Mouse (Mus musculus) CH12.LX (cell line): ENCODE data around the gene BC005624.

ENCODE experiments used
- CTCF ChIP-seq, 2 experiments: IDR thresholded peaks in 1 of 2; conservative IDR thresholded peaks in 1 of 2; 2 replicates each; pipeline ENCODE4 v1.5.1; 2011 to 2012; ENCODE audit warnings: low read depth in 2 of 2, low read length in 2 of 2, improper control_type of control experiment in 1 of 2, inconsistent platforms in 1 of 2, mild to moderate bottlenecking in 1 of 2, moderate library complexity in 1 of 2
- RCOR1 ChIP-seq: conservative IDR thresholded peaks from 2 replicates; pipeline ENCODE4 v1.6.1; 2012; ENCODE audit warnings: low read depth, mild to moderate bottlenecking, inconsistent platforms, low read length, improper control_type of control experiment

DNA sequence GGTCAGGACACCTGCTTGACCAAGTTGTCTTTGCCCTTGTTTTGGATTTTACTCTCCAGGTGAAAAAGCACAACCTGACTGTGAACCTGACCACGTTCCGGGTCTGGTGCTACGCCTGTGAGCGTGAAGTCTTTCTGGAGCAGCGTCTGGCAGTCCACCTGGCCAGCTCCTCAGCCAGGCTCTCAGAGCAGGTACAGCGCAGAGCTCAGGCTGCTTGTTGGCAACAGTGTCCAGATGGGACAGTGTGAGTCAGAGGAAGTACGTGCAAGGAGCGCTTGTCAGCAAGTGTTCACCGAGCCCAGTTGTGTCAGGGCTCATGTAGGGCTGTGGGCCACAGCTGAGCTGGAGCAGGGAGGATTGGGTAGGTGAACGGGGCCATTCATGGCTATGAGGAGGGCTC, 20.9 kb upstream of the BC005624 start:
- TF ChIP-seq CTCF (conservative IDR thresholded peaks at IDR 0.05 in 1 of 2, IDR thresholded peaks at IDR 0.05 in 1 of 2; ENCODE audit: low read depth in 2 of 2, low read length in 2 of 2) (no peak), RCOR1 (no peak)
